Mouse (Mus musculus) limb, embryonic 11.5 days (tissue): ENCODE measurements around the gene Catip. TPM values are rescaled to one million over a fixed set of nuclear protein-coding genes. Genes with fewer than 3 reads are reported as not detected.

ENCODE experiments used
- ATAC-seq: fragments of 200-750 bp; cut with Nextera tagmentation; 2 replicates; pipeline ENCODE4 v1.8.0; 2017; ENCODE audit warnings: low read depth; ENCODE audit not compliant: insufficient number of reproducible peaks, low FRiP score, low TSS enrichment
- DNase-seq: peaks from one replicate; pipeline ENCODE4 v3.0.0-alpha.2; 2015; ENCODE audit warnings: low spot score
- H3K27ac ChIP-seq: fragments of 300-500 bp; sonication (generic); replicated peaks from 2 replicates; pipeline ENCODE4 v1.5.1; 2014; ENCODE audit warnings: low read depth, mild to moderate bottlenecking, low read length
- H3K27me3 ChIP-seq: fragments of 300-500 bp; sonication (generic); 2 replicates; pipeline ENCODE4 v1.6.1; 2014; ENCODE audit warnings: mild to moderate bottlenecking, low read length, mixed read lengths; ENCODE audit not compliant: control insufficient read depth, insufficient read depth
- H3K36me3 ChIP-seq: fragments of 300-500 bp; sonication (generic); 2 replicates; pipeline ENCODE4 v1.6.1; 2014; ENCODE audit warnings: mild to moderate bottlenecking, low read length, moderate library complexity, mixed read lengths; ENCODE audit not compliant: control insufficient read depth, insufficient read depth
- H3K4me1 ChIP-seq: fragments of 300-500 bp; sonication (generic); 2 replicates; pipeline ENCODE4 v1.6.1; 2014; ENCODE audit warnings: low read length, mixed read lengths; ENCODE audit not compliant: control insufficient read depth, insufficient read depth
- H3K4me2 ChIP-seq: fragments of 300-500 bp; sonication (generic); 2 replicates; pipeline ENCODE4 v1.6.1; 2014; ENCODE audit warnings: low read depth, mild to moderate bottlenecking, moderate library complexity; ENCODE audit not compliant: severe bottlenecking
- H3K4me3 ChIP-seq: fragments of 300-500 bp; sonication (generic); 2 replicates; pipeline ENCODE4 v1.5.1; 2014; ENCODE audit warnings: low read depth, low read length
- H3K9ac ChIP-seq: fragments of 300-500 bp; sonication (generic); 2 replicates; pipeline ENCODE4 v1.6.1; 2014; ENCODE audit warnings: mild to moderate bottlenecking, low read length
- H3K9me3 ChIP-seq: fragments of 300-500 bp; sonication (generic); 2 replicates; pipeline ENCODE4 v1.6.1; 2016; ENCODE audit warnings: low read length; ENCODE audit not compliant: control insufficient read depth
- WGBS: fragments of 180-500 bp; shearing (Covaris S2); extraction: QIAGEN DNeasy Blood & Tissue Kit; methylation state at CpG from one replicate; pipeline ENCODE4 v1.1.7; 2014; 5-methylcytosine and 5-hydroxymethylcytosine counted together
- polyA plus RNA-seq: library from polyadenylated mRNA; unstranded; fragments of >200 nt; fragmentation: Nextera tagmentation; extraction: Ambion mirVana; gene quantifications from 2 replicates; pipeline ENCODE4 v1.2.1, GENCODE M21; 2014

The Catip gene
- polyA plus RNA-seq, 1 experiment from 2014 or later = 0.25 TPM

- H3K4me1 ChIP-seq = peaks cover 7% of the 10 kb centered on the region
- ATAC-seq = no peak
- DNase-seq = no peak
- H3K4me2 ChIP-seq = no peak overlapping the region
- WGBS = 77% methylated on average over 4 of the region's 4 CpGs
- no peak overlapping the region for H3K27ac ChIP-seq
- no peaks in the 10 kb centered on the region for H3K27me3 ChIP-seq
- no peak overlapping the region for H3K4me3 ChIP-seq
- no peak overlapping the region for H3K9ac ChIP-seq
- H3K9me3 ChIP-seq = no peaks in the 10 kb centered on the region
- H3K36me3 ChIP-seq = no peaks in the 10 kb centered on the region
These were observed 30.7 kb upstream of the Catip start for GRCm38 (mm10) chr1:74331046-74331681.

- under 1% methylated on average over 36 of the region's 36 CpGs for WGBS
- peak overlapping the region; percentile 53 for H3K9ac ChIP-seq
- DNase-seq (peak; percentile 96), ATAC-seq (peak; percentile 95)
- peaks cover 7% of the 10 kb centered on the region for H3K4me1 ChIP-seq
- no peaks in the 10 kb centered on the region for H3K9me3 ChIP-seq
- H3K4me3 ChIP-seq = peak overlapping the region; percentile 34
- no peak overlapping the region for H3K27ac ChIP-seq
- no peaks in the 10 kb centered on the region for H3K27me3 ChIP-seq
- peak overlapping the region; percentile 59 for H3K4me2 ChIP-seq
- no peaks in the 10 kb centered on the region for H3K36me3 ChIP-seq
These were observed 29.6 kb upstream of the Catip start for GRCm38 (mm10) chr1:74332241-74332763.

GRCm38 (mm10) chr1:74332930-74333329 is 29.0 kb upstream of the Catip start:
- Histone ChIP-seq H3K4me3 (peak overlapping the region; percentile 34), H3K4me1 (peaks cover 7% of the 10 kb centered on the region), H3K36me3 (no peaks in the 10 kb centered on the region), H3K9me3 (no peaks in the 10 kb centered on the region), H3K27ac (no peak overlapping the region), H3K27me3 (no peaks in the 10 kb centered on the region), H3K9ac (peak overlapping the region; percentile 53), H3K4me2 (peak overlapping the region; percentile 59)
- ATAC-seq (no peak), DNase-seq (peak; percentile 29)
- WGBS = 4% methylated on average over 9 of the region's 9 CpGs

GRCm38 (mm10) chr1:74334607-74335006 is 27.3 kb upstream of the Catip start:
- H3K27ac ChIP-seq = no peak overlapping the region
- 69% methylated on average over 3 of the region's 3 CpGs for WGBS
- DNase-seq = no peak
- no peak for ATAC-seq
- no peaks in the 10 kb centered on the region for H3K36me3 ChIP-seq
- H3K4me1 ChIP-seq = peaks cover 10% of the 10 kb centered on the region
- H3K9ac ChIP-seq = no peak overlapping the region
- H3K9me3 ChIP-seq = no peaks in the 10 kb centered on the region
- no peak overlapping the region for H3K4me2 ChIP-seq
- no peaks in the 10 kb centered on the region for H3K27me3 ChIP-seq
- no peak overlapping the region for H3K4me3 ChIP-seq

- H3K4me1 ChIP-seq = peaks cover 10% of the 10 kb centered on the region
- DNase-seq = no peak
- no peaks in the 10 kb centered on the region for H3K36me3 ChIP-seq
- no peak for ATAC-seq
- 60% methylated on average over 4 of the region's 4 CpGs for WGBS
- no peak overlapping the region for H3K27ac ChIP-seq
- no peaks in the 10 kb centered on the region for H3K27me3 ChIP-seq
- no peak overlapping the region for H3K9ac ChIP-seq
- no peak overlapping the region for H3K4me3 ChIP-seq
- no peaks in the 10 kb centered on the region for H3K9me3 ChIP-seq
- no peak overlapping the region for H3K4me2 ChIP-seq
These were observed 26.9 kb upstream of the Catip start for GRCm38 (mm10) chr1:74335033-74335432.

- Histone ChIP-seq H3K4me3 (no peak overlapping the region), H3K27me3 (no peaks in the 10 kb centered on the region), H3K36me3 (no peaks in the 10 kb centered on the region), H3K4me2 (no peak overlapping the region), H3K4me1 (peaks cover 10% of the 10 kb centered on the region), H3K27ac (no peak overlapping the region), H3K9ac (no peak overlapping the region), H3K9me3 (no peaks in the 10 kb centered on the region)
- ATAC-seq (no peak), DNase-seq (no peak)
- 76% methylated on average over 6 of the region's 6 CpGs for WGBS
These were observed 26.3 kb upstream of the Catip start for GRCm38 (mm10) chr1:74335436-74336170.

GRCm38 (mm10) chr1:74337241-74337771 is 24.6 kb upstream of the Catip start:
- Histone ChIP-seq H3K9ac (no peak overlapping the region), H3K27ac (no peak overlapping the region), H3K27me3 (no peaks in the 10 kb centered on the region), H3K9me3 (no peaks in the 10 kb centered on the region), H3K4me1 (peaks cover 10% of the 10 kb centered on the region), H3K4me3 (no peak overlapping the region), H3K36me3 (no peaks in the 10 kb centered on the region), H3K4me2 (no peak overlapping the region)
- ATAC-seq (no peak), DNase-seq (no peak)
- WGBS = 85% methylated on average over 3 of the region's 3 CpGs

- ATAC-seq (no peak), DNase-seq (no peak)
- Histone ChIP-seq H3K27me3 (no peaks in the 10 kb centered on the region), H3K4me2 (no peak overlapping the region), H3K4me1 (peaks cover 11% of the 10 kb centered on the region), H3K9me3 (no peaks in the 10 kb centered on the region), H3K4me3 (no peak overlapping the region), H3K36me3 (no peaks in the 10 kb centered on the region), H3K27ac (no peak overlapping the region), H3K9ac (no peak overlapping the region)
- WGBS = 74% methylated on average over 5 of the region's 5 CpGs
These were observed 23.9 kb upstream of the Catip start for GRCm38 (mm10) chr1:74338013-74338412.
